Comparison of ENCODE assay signal across 8 mouse cellular contexts in genomic region chr7:141131904-141132755, GRCm38 (mm10). TPM values are rescaled to one million over a fixed set of nuclear protein-coding genes. Genes with fewer than 3 reads are reported as not detected.
DNase-seq lines count a peak whose midpoint lies in the region; ATAC-seq lines count a peak whose summit lies in the region.

No protein-coding gene starts in this region.

- peak overlapping the region; percentile 72 for H3K4me3 ChIP-seq in heart, embryonic 13.5 days
- H3K4me3 ChIP-seq in embryonic facial prominence, embryonic 12.5 days, result peak overlapping the region; percentile 91
- peak overlapping the region; percentile 94 for H3K4me3 ChIP-seq in kidney, embryonic 14.5 days (ENCODE audit: low read length)
- H3K4me3 ChIP-seq in midbrain, embryonic 15.5 days, result peak overlapping the region; percentile 68

- H3K27ac ChIP-seq in heart, embryonic 13.5 days (replicated peaks), result peak overlapping the region; percentile 46; the same call in 1 of the 2 replicates
- H3K27ac ChIP-seq in embryonic facial prominence, embryonic 12.5 days, result 0 out of 2 replicates have a peak overlapping the region, but pooled peaks have one; percentile 72
- H3K27ac ChIP-seq in kidney, embryonic 14.5 days (ENCODE audit: low read depth, low read length), result no peak overlapping the region
- H3K27ac ChIP-seq in midbrain, embryonic 15.5 days, result no peak overlapping the region

- peak overlapping the region; percentile 95 for H3K4me2 ChIP-seq in heart, embryonic 13.5 days
- H3K4me2 ChIP-seq in embryonic facial prominence, embryonic 12.5 days (replicated peaks), result peak overlapping the region; percentile 81
- peak overlapping the region; percentile 59 for H3K4me2 ChIP-seq in kidney, embryonic 14.5 days (replicated peaks; ENCODE audit: low read depth, low read length)
- H3K4me2 ChIP-seq in midbrain, embryonic 15.5 days, result peak overlapping the region; percentile 77

- no peaks in the 10 kb centered on the region for H3K27me3 ChIP-seq in heart, embryonic 13.5 days (replicated peaks)
- no peaks in the 10 kb centered on the region for H3K27me3 ChIP-seq in embryonic facial prominence, embryonic 12.5 days
- H3K27me3 ChIP-seq in kidney, embryonic 14.5 days (ENCODE audit: control insufficient read depth, insufficient read depth, low read length), result no peaks in the 10 kb centered on the region
- H3K27me3 ChIP-seq in midbrain, embryonic 15.5 days (replicated peaks), result no peaks in the 10 kb centered on the region

- no peaks in the 10 kb centered on the region for H3K9me3 ChIP-seq in heart, embryonic 13.5 days
- no peaks in the 10 kb centered on the region for H3K9me3 ChIP-seq in embryonic facial prominence, embryonic 12.5 days
- H3K9me3 ChIP-seq in kidney, embryonic 14.5 days (ENCODE audit: control insufficient read depth, low read length), result no peaks in the 10 kb centered on the region
- H3K9me3 ChIP-seq in midbrain, embryonic 15.5 days, result no peaks in the 10 kb centered on the region

- no peak for DNase-seq in heart, adult 9 months (ENCODE audit: low spot score in 2 of 2)
- DNase-seq in thymus, postnatal 36 days, result no peak
- no peak for DNase-seq in thymus, postnatal 25 days
- DNase-seq in layer of hippocampus, postnatal 10 days (ENCODE audit: low spot score in 2 of 2), result no peak

- H3K36me3 ChIP-seq in heart, embryonic 13.5 days, result peaks cover 23% of the 10 kb centered on the region
- H3K36me3 ChIP-seq in embryonic facial prominence, embryonic 12.5 days, result peaks cover 16% of the 10 kb centered on the region
- H3K36me3 ChIP-seq in kidney, embryonic 14.5 days (ENCODE audit: control insufficient read depth, insufficient read depth, low read length), result peaks cover 21% of the 10 kb centered on the region
- H3K36me3 ChIP-seq in midbrain, embryonic 15.5 days (replicated peaks), result peaks cover 8% of the 10 kb centered on the region; the same call in 1 of the 2 replicates

- 58% methylated on average over 12 of the region's 12 CpGs for WGBS in heart, embryonic 13.5 days
- 56% methylated on average over 12 of the region's 12 CpGs for WGBS in embryonic facial prominence, embryonic 12.5 days
- WGBS in kidney, embryonic 14.5 days, result 53% methylated on average over 12 of the region's 12 CpGs
- WGBS in midbrain, embryonic 15.5 days, result 62% methylated on average over 12 of the region's 12 CpGs

- ATAC-seq in heart, embryonic 13.5 days (ENCODE audit: extremely low read depth, insufficient number of reproducible peaks, low FRiP score, low TSS enrichment), result no peak
- ATAC-seq in embryonic facial prominence, embryonic 12.5 days (ENCODE audit: insufficient number of reproducible peaks, insufficient read depth, low FRiP score, low TSS enrichment), result no peak
- no peak for ATAC-seq in kidney, embryonic 14.5 days (ENCODE audit: low FRiP score, low TSS enrichment)
- no peak for ATAC-seq in midbrain, embryonic 15.5 days (replicated peaks)

- H3K4me1 ChIP-seq in heart, embryonic 13.5 days, result peaks cover 24% of the 10 kb centered on the region
- H3K4me1 ChIP-seq in embryonic facial prominence, embryonic 12.5 days, result peaks cover 14% of the 10 kb centered on the region
- H3K4me1 ChIP-seq in kidney, embryonic 14.5 days (ENCODE audit: control insufficient read depth, insufficient read depth, low read length), result peaks cover 10% of the 10 kb centered on the region; the same call in 1 of the 2 replicates
- H3K4me1 ChIP-seq in midbrain, embryonic 15.5 days, result peaks cover 21% of the 10 kb centered on the region

- peak overlapping the region; percentile 89 for H3K9ac ChIP-seq in heart, embryonic 13.5 days
- peak overlapping the region; percentile 92 for H3K9ac ChIP-seq in embryonic facial prominence, embryonic 12.5 days
- H3K9ac ChIP-seq in kidney, embryonic 14.5 days (ENCODE audit: low read depth, low read length), result peak overlapping the region; percentile 94
- H3K9ac ChIP-seq in midbrain, embryonic 15.5 days, result peak overlapping the region; percentile 74

RNA-seq across cellular contexts. Expression of gene Ptdss2, which starts 9.9 kb away (rescaled TPM):
- polyA plus RNA-seq in heart, embryonic 13.5 days (2015; fragmentation: Nextera tagmentation; extraction: Ambion mirVana), result 57.9 and 66.4 TPM in 2 replicates
- polyA plus RNA-seq in embryonic facial prominence, embryonic 12.5 days (2016; fragmentation: Nextera tagmentation; extraction: Ambion mirVana), result 82.2 and 84.7 TPM in 2 replicates
- 58.4 and 63.1 TPM in 2 replicates for polyA plus RNA-seq in kidney, embryonic 14.5 days (2014; fragmentation: Nextera tagmentation; extraction: Ambion mirVana)
- polyA plus RNA-seq in midbrain, embryonic 15.5 days (2015; fragmentation: Nextera tagmentation; extraction: Ambion mirVana), result 83.3 and 86.2 TPM in 2 replicates
- total RNA-seq in layer of hippocampus, postnatal 10 days (2021), result 10 to 100 TPM; 47.9 to 68.4 TPM

RNA-seq across cellular contexts. Expression of gene Ano9, which starts 14.5 kb away (rescaled TPM):
- polyA plus RNA-seq in heart, embryonic 13.5 days (2015; fragmentation: Nextera tagmentation; extraction: Ambion mirVana), result 0.21 and 0.23 TPM in 2 replicates
- 2.2 and 2.5 TPM in 2 replicates for polyA plus RNA-seq in embryonic facial prominence, embryonic 12.5 days (2016; fragmentation: Nextera tagmentation; extraction: Ambion mirVana)
- polyA plus RNA-seq in kidney, embryonic 14.5 days (2014; fragmentation: Nextera tagmentation; extraction: Ambion mirVana), result 3.0 and 4.4 TPM in 2 replicates
- 0.36 and 0.42 TPM in 2 replicates for polyA plus RNA-seq in midbrain, embryonic 15.5 days (2015; fragmentation: Nextera tagmentation; extraction: Ambion mirVana)
- total RNA-seq in layer of hippocampus, postnatal 10 days (2021), result not detected

RNA-seq across cellular contexts. Expression of gene Sigirr, which starts 31.8 kb away (rescaled TPM):
- 3.4 and 3.5 TPM in 2 replicates for polyA plus RNA-seq in heart, embryonic 13.5 days (2015; fragmentation: Nextera tagmentation; extraction: Ambion mirVana)
- 1.9 and 3.0 TPM in 2 replicates for polyA plus RNA-seq in embryonic facial prominence, embryonic 12.5 days (2016; fragmentation: Nextera tagmentation; extraction: Ambion mirVana)
- 9.5 and 11.7 TPM in 2 replicates for polyA plus RNA-seq in kidney, embryonic 14.5 days (2014; fragmentation: Nextera tagmentation; extraction: Ambion mirVana)
- polyA plus RNA-seq in midbrain, embryonic 15.5 days (2015; fragmentation: Nextera tagmentation; extraction: Ambion mirVana), result 2.3 and 2.7 TPM in 2 replicates
- 1 to 10 TPM; 2.1 to 2.5 TPM for total RNA-seq in layer of hippocampus, postnatal 10 days (2021)

RNA-seq across cellular contexts. Expression of gene Rnh1, which starts 40.5 kb away (rescaled TPM):
- 92.2 and 102 TPM in 2 replicates for polyA plus RNA-seq in heart, embryonic 13.5 days (2015; fragmentation: Nextera tagmentation; extraction: Ambion mirVana)
- polyA plus RNA-seq in embryonic facial prominence, embryonic 12.5 days (2016; fragmentation: Nextera tagmentation; extraction: Ambion mirVana), result 87.9 and 88.1 TPM in 2 replicates
- polyA plus RNA-seq in kidney, embryonic 14.5 days (2014; fragmentation: Nextera tagmentation; extraction: Ambion mirVana), result 116 and 122 TPM in 2 replicates
- 40.6 and 44.4 TPM in 2 replicates for polyA plus RNA-seq in midbrain, embryonic 15.5 days (2015; fragmentation: Nextera tagmentation; extraction: Ambion mirVana)
- 10 to 100 TPM; 29.7 to 32.4 TPM for total RNA-seq in layer of hippocampus, postnatal 10 days (2021)

RNA-seq across cellular contexts. Expression of gene Pkp3, which starts 54.1 kb away (rescaled TPM):
- polyA plus RNA-seq in heart, embryonic 13.5 days (2015; fragmentation: Nextera tagmentation; extraction: Ambion mirVana), result 0.31 and 0.72 TPM in 2 replicates
- polyA plus RNA-seq in embryonic facial prominence, embryonic 12.5 days (2016; fragmentation: Nextera tagmentation; extraction: Ambion mirVana), result 13.3 and 16.2 TPM in 2 replicates
- polyA plus RNA-seq in kidney, embryonic 14.5 days (2014; fragmentation: Nextera tagmentation; extraction: Ambion mirVana), result 4.0 and 4.3 TPM in 2 replicates
- 0.84 TPM in 1 of 2 replicates, not detected in the other for polyA plus RNA-seq in midbrain, embryonic 15.5 days (2015; fragmentation: Nextera tagmentation; extraction: Ambion mirVana)
- total RNA-seq in layer of hippocampus, postnatal 10 days (2021), result not detected

Comparison
In these comparisons a context has a peak if more than half of its experiments do, and no peak if none do; other contexts are left out.
1. H3K27ac ChIP-seq: peak in heart, embryonic 13.5 days (single experiment) and embryonic facial prominence, embryonic 12.5 days (single experiment); none in kidney, embryonic 14.5 days (single experiment) and midbrain, embryonic 15.5 days (single experiment).
2. Peak in every context shown above with its lines, with median percentiles within 50 percentile points of each other: H3K4me2 ChIP-seq, H3K4me3 ChIP-seq and H3K9ac ChIP-seq.